Mouse (Mus musculus): ENCODE measurements around the gene Ccdc84. TPM values are rescaled to one million over a fixed set of nuclear protein-coding genes. Genes with fewer than 3 reads are reported as not detected.

Gene Ccdc84
- total and polyA plus RNA-seq, 3 experiments = 18.0 to 18.7 TPM; not detected in 1

GRCm38 (mm10) chr9:44435747-44436146, 17.4 kb upstream of the Ccdc84 start (continued):
- TF ChIP-seq MYB (IDR thresholded peaks at IDR 0.05; ENCODE audit: low read depth, low read length) = no peak
- no peak for TF ChIP-seq TAL1 (IDR thresholded peaks at IDR 0.05; ENCODE audit: low read length)
- no peak for TF ChIP-seq GATA1 (IDR thresholded peaks at IDR 0.05; ENCODE audit: low read depth, low read length)
- no peak for TF ChIP-seq E2F4 (IDR thresholded peaks at IDR 0.05; ENCODE audit: borderline replicate concordance, low read depth, low read length)
- no peak for TF ChIP-seq MAZ (IDR thresholded peaks at IDR 0.05; ENCODE audit: low read depth, low read length)
- TF ChIP-seq SIN3A (IDR thresholded peaks at IDR 0.05; ENCODE audit: low read length) = no peak
- 0 out of 2 replicates have a peak, but pooled peaks have one; percentile 22 for TF ChIP-seq ETS1 (IDR thresholded peaks at IDR 0.05; ENCODE audit: low read depth, low read length)
- peak; percentile 51; the same call in 1 of the 2 replicates for TF ChIP-seq ELF1 (IDR thresholded peaks at IDR 0.05; ENCODE audit: low read depth, low read length)
- TF ChIP-seq SMC3 (IDR thresholded peaks at IDR 0.05; ENCODE audit: low read depth, low read length) = no peak
- no peak for TF ChIP-seq POLR2AphosphoS5 (IDR thresholded peaks at IDR 0.05; ENCODE audit: borderline replicate concordance, low read depth, low read length)
- no peak for TF ChIP-seq TBP (IDR thresholded peaks at IDR 0.05; ENCODE audit: low read depth, low read length)
- no peak for TF ChIP-seq HCFC1 (IDR thresholded peaks at IDR 0.05; ENCODE audit: low read depth, low read length)
- no peak for TF ChIP-seq NELFE (IDR thresholded peaks at IDR 0.05; ENCODE audit: low read depth, low read length)
- no peak for TF ChIP-seq CHD2 (IDR thresholded peaks at IDR 0.05; ENCODE audit: low read length)
- TF ChIP-seq ZMIZ1 (IDR thresholded peaks at IDR 0.05; ENCODE audit: low read depth, low read length) = no peak
- 0 out of 2 replicates have a peak, but pooled peaks have one; percentile 57 for TF ChIP-seq UBTF (IDR thresholded peaks at IDR 0.05; ENCODE audit: borderline replicate concordance, insufficient read depth, low read depth, low read length)
- TF ChIP-seq GABPA (IDR thresholded peaks at IDR 0.05; ENCODE audit: low read depth, low read length) = no peak

- Histone ChIP-seq H3K27me3 (ENCODE audit: control insufficient read depth in 1 of 2, insufficient read depth in 2 of 2, low read length in 2 of 2) (no peaks in the 10 kb centered on the region), H3K4me1 (ENCODE audit: control insufficient read depth in 1 of 2, insufficient read depth in 2 of 2, low read length in 2 of 2) (peaks cover 0 to 4% of the 10 kb centered on the region in 2 experiments; a peak in 1 of 4 replicates), H3K36me3 (ENCODE audit: control insufficient read depth in 1 of 2, insufficient read depth in 2 of 2, low read length in 2 of 2) (peaks cover 0 to 2% of the 10 kb centered on the region in 2 experiments; a peak in 1 of 4 replicates), H3K79me2 (ENCODE audit: control insufficient read depth, insufficient read depth, low read length, poor library complexity) (no peaks in the 10 kb centered on the region), H3K9me3 (replicated peaks; ENCODE audit: insufficient read depth, low read length) (no peaks in the 10 kb centered on the region), H3K4me3 (ENCODE audit: control insufficient read depth in 1 of 2, insufficient read depth in 1 of 2, low read depth in 2 of 2, low read length in 2 of 2) (no peak overlapping the region), H3K9ac (ENCODE audit: control insufficient read depth, low read depth, low read length, poor library complexity, severe bottlenecking) (no peak overlapping the region), H3K27ac (ENCODE audit: control insufficient read depth, low read depth, low read length) (no peak overlapping the region)
- peak; percentile 51 for DNase-seq (ENCODE audit: low read depth, low spot score)
- TF ChIP-seq TAL1 (IDR thresholded peaks at IDR 0.05; ENCODE audit: low read length) (no peak), RAD21 (IDR thresholded peaks at IDR 0.05; ENCODE audit: low read depth, low read length) (no peak; the same call in none of the 2 replicates), RCOR1 (IDR thresholded peaks at IDR 0.05; ENCODE audit: low read depth, low read length) (no peak), SIN3A (IDR thresholded peaks at IDR 0.05; ENCODE audit: low read length) (no peak), EP300 (IDR thresholded peaks at IDR 0.05; ENCODE audit: low read depth in 1 of 2, low read length in 2 of 2) (no peak), CHD1 (IDR thresholded peaks at IDR 0.05; ENCODE audit: low read depth, low read length) (no peak), JUND (IDR thresholded peaks at IDR 0.05; ENCODE audit: low read depth, low read length) (no peak), TBP (IDR thresholded peaks at IDR 0.05; ENCODE audit: low read depth, low read length) (peak; percentile 87), CTCF (IDR thresholded peaks at IDR 0.05 in 2 of 3, conservative IDR thresholded peaks at IDR 0.05 in 1 of 3; ENCODE audit: control insufficient read depth in 1 of 3, insufficient read depth in 1 of 3, low read depth in 2 of 3, low read length in 3 of 3, poor library complexity in 1 of 3, severe bottlenecking in 1 of 3) (peak in 2 of 3 experiments; percentile 14 to 28; a peak in 3 of 6 replicates), E2F4 (IDR thresholded peaks at IDR 0.05; ENCODE audit: borderline replicate concordance, low read depth, low read length) (no peak), ZNF384 (IDR thresholded peaks at IDR 0.05; ENCODE audit: low read depth, low read length) (no peak), MYC (IDR thresholded peaks at IDR 0.05; ENCODE audit: low read depth, low read length) (peak; percentile 63; the same call in 1 of the 2 replicates), SMC3 (IDR thresholded peaks at IDR 0.05; ENCODE audit: low read depth, low read length) (0 out of 2 replicates have a peak, but pooled peaks have one; percentile 13), UBTF (IDR thresholded peaks at IDR 0.05; ENCODE audit: borderline replicate concordance, insufficient read depth, low read depth, low read length) (no peak), ZMIZ1 (IDR thresholded peaks at IDR 0.05; ENCODE audit: low read depth, low read length) (peak; percentile 99), USF1 (IDR thresholded peaks at IDR 0.05; ENCODE audit: low read depth, low read length) (no peak), NELFE (IDR thresholded peaks at IDR 0.05; ENCODE audit: low read depth, low read length) (peak; percentile 57), KAT2A (conservative IDR thresholded peaks at IDR 0.05; ENCODE audit: low read depth, low read length) (no peak), POLR2A (IDR thresholded peaks at IDR 0.05; ENCODE audit: control insufficient read depth in 1 of 2, insufficient read depth in 1 of 2, low read depth in 1 of 2, low read length in 2 of 2, poor library complexity in 1 of 2) (peak; percentile 23 to 79; a peak in 2 of 4 replicates), MYB (IDR thresholded peaks at IDR 0.05; ENCODE audit: low read depth, low read length) (peak; percentile 40; the same call in 1 of the 2 replicates), CHD2 (IDR thresholded peaks at IDR 0.05; ENCODE audit: low read length) (no peak), MAFK (IDR thresholded peaks at IDR 0.05; ENCODE audit: borderline replicate concordance, low read depth, low read length) (no peak), MAZ (IDR thresholded peaks at IDR 0.05; ENCODE audit: low read depth, low read length) (no peak), BHLHE40 (IDR thresholded peaks at IDR 0.05; ENCODE audit: borderline replicate concordance, low read depth, low read length) (no peak), POLR2AphosphoS2 (IDR thresholded peaks at IDR 0.05; ENCODE audit: low read length) (peak; percentile 78; the same call in 1 of the 2 replicates), POLR2AphosphoS5 (IDR thresholded peaks at IDR 0.05; ENCODE audit: borderline replicate concordance, low read depth, low read length) (no peak), ETS1 (IDR thresholded peaks at IDR 0.05; ENCODE audit: low read depth, low read length) (peak; percentile 68)
These were observed 14.3 kb upstream of the Ccdc84 start for GRCm38 (mm10) chr9:44432577-44433185.
